Mouse (Mus musculus): Measurements from ENCODE around the gene Vmac.

Vmac gene

DNA sequence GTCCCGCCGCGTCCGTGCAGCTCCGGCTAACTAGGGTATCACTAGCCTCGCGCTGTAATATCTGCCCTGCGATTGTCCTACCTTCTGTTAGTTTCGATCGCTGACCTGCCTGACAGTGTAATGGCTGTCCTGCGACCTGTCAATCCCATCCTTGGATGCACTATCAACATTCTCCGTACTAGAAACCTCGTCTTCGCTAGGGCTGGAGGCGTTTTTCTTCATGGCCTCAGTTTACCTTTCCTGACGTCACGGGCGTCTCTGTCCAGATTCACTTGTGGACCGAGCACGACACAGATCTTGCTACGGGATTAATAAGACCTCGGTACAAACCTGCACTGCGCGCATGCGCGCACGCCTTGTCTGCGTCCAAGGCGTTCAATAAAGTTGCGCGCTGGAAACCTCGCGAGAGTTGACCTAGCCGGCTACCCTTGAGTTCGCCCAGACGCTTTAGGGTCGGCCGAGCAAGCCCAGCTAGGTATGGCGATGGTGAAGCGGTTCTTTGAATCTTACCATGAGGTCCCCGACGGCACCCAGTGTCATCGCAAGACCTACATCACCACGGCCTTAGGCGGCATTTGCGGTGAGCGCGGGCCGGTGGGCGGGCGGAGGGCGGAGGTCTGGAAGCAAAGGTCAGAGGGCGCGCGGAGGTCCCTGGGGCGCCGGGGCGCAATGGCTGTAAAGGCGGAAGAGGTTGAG lies at the start of gene Vmac, which contains the start of gene Ndufa11:
Gene Vmac, minus strand, starts transcription at position 660 of the 696 bp plus-strand sequence.
Gene Ndufa11, plus strand, starts transcription at position 405 of the 696 bp plus-strand sequence.
- in situ Hi-C loops (cut with MboI, MseI) = no loop called here

DNA sequence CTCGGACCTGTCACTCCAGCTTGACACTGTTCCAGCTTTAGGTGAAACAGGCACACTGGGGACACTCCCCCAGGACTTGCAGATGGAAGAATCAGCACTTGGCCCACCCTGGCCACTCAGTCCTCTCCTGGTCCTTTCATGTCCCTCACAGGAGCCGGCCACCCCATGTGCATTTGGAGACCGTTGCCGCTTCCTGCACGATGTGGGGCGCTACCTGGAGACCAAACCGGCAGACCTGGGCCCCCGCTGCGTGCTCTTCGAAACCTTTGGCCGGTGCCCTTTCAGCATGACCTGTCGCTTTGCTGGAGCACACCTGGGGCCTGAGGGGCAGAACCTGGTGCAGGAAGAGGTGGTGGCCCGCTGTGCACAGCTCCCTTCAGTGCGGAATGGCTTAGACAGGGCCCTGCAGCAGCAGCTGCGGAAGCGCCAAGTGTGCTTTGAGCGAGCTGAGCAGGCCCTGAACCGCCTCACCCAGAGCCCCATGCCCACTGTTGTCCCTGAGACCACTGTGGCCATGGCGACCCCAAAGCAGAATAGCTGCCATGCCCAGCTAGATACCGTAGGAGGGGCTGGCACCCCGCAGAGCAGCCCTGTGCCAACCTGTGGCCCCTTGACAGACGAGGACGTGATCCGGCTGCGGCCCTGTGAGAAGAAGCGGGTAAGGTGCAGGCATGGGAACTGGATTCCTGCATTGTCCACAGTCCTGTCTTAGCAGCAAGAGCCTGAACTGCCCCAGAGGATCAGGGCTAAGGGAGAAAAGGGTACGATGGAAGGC lies 49.0 kb upstream of the Vmac start:
- in situ Hi-C loops (cut with MboI, MseI) = no loop called here

DNA sequence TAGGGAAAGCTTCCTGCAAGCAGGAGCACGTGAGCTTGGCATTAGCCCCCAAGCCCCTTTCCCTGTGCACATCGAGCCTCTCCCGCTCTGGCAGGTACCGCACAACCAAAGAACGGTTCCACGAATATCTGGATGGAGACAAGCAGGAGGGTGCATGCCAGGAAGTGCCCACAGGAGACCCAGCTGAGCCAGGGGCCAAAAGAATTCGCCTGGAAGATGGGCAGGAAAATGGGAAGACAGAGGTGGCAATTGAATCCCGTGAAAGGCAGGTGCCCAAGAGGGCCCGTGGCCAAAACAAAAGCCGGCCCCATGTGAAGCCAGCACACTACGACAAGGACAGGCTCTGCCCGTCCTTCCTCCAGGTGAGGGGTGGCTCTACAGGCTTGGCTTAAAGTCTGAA lies 47.6 kb upstream of the Vmac start:
- in situ Hi-C loops (cut with MboI, MseI) = no loop called here

DNA sequence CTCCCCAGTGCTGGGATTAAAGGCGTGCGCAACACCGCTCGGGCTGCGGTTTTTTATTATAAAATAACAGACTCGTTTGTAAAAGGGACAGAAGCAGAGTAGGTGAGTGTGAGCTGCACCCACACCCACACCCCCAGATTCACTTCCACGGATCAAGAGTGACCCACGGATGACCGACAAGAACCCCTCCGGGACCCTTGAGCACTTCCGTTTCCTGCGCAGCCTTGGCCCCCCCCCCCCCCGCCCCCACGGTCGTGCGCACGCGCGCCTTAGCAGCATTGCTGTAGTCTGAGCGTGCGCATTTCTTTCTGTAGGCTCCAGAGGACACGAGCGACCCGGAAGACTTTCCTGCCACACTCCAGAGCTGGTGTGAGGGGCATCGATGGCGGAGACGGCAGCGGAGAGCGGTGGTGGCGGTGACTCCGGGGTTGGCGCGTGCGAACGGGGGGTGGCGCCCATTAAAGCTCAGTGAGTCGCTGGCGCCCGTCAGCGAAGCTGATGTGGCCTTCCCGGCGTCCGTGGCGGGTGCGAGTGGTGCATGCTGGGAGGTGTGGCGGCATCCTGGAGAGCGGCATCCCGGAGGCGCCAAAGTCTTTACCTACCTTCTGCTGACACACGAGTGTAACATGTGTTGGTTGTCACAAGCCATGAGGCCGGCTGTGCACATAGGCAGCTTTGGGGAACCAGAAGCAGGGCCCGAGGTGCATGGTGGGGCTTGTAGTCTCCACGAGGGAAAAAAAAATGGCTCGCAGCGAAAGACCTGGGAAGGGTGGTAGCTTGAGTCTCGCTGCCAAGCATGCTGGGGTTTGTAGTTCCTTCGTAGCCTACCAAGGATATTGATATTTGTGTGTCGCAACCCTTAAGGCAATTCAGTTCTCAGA lies 46.9 kb upstream of the Vmac start, which contains the start of gene Dus3l:
Gene Dus3l, plus strand, starts transcription at position 284 of the 881 bp plus-strand sequence.
- in situ Hi-C loops (cut with MboI, MseI) = no loop called here

DNA sequence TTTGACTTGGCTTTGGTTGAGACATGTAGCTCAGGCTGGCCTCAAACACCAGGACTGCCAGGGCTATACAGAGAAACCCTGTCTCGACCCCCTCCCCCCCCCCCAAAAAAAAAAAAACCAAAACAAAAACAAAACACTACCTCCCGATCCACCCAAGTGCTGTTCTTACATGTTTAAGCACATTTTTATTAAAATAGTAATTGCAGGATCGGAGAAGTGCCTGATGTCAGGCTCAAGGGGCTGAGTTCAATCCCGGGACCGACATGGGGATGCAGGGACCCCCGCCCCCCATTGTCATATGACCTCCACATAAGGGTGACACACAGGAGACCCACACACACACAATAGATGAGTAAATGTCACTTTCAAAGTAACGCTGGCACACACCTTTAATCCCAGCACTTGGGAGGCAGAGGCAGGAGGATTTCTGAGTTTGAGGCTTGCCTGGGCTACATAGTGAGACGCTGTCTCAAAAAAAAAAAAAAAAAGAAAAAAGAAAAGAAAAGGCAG lies 46.0 kb upstream of the Vmac start:
- in situ Hi-C loops (cut with MboI, MseI) = no loop called here

DNA sequence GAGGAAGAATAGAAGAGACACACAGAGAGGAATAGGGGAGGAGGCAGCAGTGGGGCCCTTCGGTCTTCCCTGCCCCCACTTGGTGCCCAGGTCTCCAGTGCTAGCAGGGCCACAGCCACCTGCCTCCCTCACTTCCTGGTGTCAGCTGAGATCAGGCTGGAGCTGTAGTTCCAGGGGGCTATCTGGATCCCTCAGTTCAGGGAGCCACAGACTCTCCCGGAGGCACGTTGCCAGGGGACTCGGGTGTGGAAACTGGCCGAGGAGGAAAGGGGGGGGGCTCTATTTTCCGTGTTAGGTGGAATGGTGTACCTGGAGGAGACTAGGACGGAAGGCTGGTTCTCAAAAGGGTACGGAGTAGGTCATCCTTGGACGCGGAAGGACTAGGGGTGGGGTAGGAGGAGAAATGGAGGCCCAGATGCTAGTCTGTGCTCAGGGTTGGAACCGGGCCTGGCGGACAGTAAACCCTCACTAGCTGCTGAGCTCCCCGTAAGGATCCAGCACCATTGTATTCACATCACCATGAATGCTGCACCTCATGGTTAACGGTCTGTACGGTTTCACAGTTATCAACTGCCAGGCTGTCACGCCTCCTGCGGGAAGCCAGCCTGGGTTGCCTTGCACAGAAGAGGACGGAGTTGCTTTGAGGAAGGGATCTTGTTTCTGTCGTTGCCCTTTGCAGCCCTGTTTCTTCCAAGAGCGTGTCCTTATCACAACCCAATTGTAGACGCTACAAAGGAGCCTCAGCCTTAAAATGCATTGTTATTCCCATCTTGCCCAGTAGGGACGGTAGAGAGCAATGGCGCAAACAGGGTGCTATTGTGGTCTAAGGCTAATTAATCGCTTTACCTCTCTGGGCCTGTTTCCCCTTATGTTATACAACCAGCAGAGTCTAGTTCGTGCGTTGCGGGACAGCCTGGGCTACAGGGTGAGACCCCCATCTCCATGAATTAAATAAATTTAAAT lies 45.2 kb upstream of the Vmac start:
- in situ Hi-C loops (cut with MboI, MseI) = no loop called here

DNA sequence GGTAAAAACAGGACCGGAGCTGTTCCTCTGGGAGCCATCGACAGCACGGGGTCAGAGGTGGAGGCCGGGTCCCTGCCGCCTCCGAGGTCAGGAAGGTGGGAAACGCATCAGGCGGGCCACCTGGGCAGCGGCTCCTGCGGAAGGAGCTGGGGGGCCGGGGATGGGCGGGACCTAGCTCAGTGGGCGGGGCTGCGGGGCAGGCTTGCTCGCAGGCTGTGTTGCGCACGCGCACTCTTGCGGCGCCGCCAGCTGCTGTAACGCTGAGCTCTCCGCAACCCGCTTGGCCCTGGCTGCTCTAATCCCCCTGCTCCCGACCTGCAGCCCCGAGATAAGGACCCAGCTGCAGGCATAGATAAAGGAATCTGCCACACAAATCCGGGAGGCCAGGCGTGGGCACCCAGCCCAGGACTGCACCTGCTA lies 44.2 kb upstream of the Vmac start:
- in situ Hi-C loops (cut with MboI, MseI) = no loop called here

DNA sequence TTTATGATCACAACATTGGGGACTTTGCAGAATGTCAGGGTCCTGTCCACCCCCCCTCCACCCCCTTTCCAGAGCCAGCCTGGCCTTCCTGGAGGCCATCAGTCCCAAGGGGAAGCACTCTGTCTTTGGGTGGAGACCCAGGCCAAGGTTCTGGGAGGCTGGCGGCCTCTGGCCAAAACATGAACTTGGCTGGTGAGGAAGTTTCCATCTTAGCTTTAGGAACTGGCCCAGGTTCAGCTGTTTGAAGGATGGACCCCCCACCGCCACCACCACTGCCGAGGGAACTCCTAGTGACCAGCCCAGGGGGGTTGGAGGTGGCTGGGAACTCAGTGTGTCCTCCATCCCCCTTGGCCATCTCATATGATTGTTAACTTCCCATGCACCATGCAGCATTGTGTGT lies 43.3 kb upstream of the Vmac start:
- in situ Hi-C loops (cut with MboI, MseI) = no loop called here

DNA sequence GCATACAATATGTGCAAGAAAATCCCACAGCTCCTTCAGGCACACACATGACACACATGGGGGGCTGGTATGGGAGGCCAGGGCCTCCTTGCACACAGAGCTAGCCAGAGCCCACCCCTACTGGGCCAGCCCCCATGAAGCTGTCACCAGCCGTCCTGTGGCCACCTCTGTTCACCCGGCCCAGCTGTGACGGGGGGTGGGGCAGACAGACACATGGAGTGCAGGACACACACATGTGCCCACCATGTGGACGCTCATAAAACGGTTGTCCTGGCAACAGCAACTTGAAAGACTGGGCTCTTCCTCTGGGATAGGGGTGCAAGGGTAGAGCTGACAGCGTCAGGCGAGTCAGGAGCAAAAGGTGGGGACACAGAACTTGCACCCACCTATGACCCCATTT lies 41.4 kb upstream of the Vmac start:
- in situ Hi-C loops (cut with MboI, MseI) = no loop called here

DNA sequence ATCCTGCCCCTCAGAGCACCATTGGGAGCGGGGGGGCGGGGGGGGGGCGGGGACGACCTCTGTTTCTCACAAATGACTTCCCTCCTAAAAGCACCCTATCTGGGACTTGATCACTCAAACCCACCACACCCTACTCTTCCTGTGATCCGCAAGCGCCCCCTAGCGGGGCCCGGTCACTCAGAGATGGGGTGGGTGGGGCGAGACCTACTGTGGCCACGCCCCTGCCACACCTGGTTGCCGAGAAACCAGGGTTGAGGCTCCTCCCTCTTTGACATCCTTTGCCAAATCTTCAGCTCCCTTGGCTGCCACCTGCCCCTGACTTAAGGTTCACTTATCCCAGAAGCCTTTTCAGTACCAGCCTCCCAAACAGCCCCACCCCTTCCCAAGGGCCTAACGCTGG lies 40.3 kb upstream of the Vmac start:
- in situ Hi-C loops (cut with MboI, MseI) = no loop called here

DNA sequence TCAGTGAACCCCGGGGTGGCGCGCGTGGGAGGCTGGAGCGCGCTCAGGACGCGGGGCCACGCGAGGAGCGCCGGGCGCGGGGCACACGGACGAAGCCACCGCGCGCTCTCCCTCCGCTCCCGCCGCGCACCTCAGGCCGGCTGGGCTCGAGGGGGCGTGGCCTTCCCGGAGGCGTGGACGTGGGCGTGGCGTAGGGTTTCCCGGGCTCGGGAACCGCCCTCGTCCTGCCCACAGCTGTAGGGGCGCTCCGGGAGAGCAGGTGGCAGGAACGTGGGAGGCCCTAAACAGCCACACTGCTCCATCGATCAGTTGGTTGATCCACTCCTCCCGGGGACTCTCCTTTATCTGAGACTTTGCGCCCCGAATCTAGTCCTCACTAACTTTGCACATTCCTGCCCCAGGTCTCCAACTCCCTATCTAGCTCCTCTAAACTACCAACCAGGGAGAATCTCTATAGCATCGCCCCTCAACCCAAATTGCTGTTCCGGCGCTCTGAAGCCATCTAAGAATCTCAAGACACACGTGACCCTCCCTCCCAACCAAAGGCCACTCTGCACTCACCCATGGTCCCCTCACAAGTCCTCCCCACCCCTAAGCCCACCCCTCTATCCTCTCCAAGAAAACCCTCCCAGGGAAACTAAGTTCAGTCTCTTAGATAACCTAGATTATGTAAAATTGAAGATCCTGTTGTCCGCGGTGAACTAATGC lies 39.7 kb upstream of the Vmac start, which contains the start of gene Nrtn:
Gene Nrtn, minus strand, starts transcription at position 115 of the 708 bp plus-strand sequence.
- in situ Hi-C loops (cut with MboI, MseI) = no loop called here

DNA sequence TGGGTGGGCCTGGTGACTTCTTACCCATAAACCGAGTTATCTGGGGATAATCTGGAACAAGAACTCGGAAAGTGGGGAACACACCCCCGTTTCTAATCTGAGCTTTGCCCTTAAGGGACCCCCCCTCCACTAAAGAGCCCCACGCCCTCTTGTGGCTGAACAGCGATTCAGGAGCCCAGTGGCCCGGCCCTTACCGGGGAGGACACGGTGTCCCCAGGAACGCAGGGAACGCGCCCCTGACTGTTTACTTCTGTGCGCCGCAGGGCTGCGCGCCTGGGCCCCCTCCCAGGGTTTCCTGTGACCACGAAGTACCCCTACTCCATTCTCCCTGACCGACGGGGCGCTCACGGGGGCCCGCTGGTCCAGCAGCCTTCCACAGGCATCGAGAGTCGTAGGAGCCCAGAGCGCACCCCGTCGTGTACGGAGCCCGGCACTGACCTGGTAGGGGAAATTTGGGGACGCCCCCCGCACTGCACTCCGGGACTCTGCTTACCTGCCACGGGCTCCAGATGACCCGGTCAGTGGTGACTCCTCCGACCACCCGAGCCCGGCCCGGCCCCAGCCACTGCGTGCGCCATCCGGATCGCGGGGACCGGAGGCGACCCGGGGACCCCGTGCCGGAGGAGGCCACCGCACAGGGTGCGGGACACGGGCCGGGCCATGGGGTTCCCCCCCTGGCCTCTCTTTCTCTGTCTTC lies 39.0 kb upstream of the Vmac start:
- in situ Hi-C loops (cut with MboI, MseI) = no loop called here

DNA sequence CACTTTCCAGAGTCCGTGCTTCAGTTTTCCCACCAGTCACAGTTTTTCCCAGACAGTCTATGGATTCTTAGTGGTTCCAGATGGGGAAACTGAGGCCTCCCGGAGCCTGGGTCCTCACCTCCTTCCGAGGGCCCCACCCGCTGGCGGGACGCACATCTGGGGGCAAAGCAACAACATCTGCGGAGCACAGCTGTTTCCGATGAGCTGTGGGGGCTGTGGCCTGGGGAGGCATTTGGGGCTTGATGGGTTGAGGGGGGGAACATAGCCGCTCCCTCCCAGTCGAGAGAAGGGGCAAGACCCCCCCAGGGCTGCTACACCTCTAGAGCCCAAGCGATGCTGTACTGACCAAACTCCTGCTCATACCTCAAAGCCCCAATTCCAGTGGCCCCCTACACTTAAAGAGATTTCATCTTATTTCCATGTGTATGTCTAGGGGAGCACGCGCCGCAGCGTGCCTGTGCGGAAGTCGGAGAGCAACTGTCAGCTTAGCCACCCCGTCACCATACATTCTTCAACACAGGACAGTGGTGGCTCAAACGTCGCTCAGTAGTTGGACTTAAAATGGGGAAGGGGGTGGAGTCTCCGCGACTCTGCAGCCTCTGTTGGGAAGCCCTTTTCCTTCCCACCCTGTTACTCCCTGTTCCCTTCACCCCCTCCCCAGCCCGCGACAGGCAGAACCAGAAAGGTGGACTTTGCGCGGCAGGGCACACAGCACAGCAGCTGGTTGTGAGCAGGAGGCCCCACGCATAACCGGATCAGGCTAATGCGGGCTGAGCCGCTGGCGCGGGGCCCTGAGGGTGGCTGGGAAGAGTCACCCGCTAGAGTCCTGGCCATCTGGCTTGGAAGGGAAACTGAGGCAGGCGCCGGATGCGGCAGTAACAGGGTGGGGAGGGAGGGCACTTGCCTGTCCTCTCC lies 36.7 kb upstream of the Vmac start:
- in situ Hi-C loops (cut with MboI, MseI) = no loop called here

DNA sequence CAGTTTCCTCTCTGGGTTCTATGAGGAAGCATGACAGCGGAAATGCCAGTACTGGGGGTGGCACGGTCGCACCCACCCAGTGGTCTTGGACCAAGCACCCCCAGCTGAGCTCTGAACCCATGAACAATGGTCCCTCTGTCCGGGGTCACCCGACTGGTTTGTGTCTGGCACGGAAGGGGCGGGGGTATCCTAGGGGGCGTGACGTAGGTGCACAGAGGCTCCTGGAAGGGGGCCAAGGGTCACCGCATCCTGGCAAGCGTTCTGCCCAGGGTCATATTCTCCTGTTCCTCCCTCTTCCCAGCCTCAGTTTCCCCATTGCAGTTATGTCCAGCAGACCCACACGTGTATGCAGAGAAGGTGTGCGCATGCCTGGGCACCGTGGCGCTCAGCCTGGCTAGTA lies 35.6 kb upstream of the Vmac start:
- in situ Hi-C loops (cut with MboI, MseI) = no loop called here

DNA sequence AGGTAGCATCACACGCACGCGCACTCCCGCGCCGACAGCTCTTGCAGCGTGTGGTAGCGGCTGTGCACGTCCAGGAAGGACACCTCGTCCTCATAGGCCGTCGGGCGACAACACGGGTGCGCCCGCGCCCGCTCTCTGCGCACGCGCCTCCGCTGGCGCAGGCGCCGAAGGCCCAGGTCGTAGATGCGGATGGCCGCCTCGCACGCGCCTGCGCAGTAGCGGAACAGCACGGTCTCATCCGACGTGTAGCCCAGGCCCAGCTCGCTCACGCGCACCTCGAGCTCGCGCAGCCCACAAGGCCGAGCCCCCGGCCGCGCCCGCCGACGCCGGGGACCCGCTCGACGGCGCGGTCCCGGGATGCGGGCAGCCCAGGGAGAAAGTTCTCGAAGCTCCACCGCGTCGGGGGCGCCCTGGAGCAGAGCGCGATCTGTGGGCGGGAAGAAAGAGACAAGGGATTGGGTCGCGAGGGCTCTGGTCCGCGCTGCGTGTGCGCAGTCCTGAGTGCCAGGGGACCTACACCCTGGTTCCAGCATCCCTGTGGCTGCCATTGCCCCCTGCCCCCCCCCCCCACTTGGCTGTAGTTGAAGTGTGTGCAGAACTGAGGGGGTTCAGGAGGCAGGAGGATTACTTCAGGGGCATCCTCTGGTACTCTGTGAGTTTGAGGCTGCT lies 33.7 kb upstream of the Vmac start:
- in situ Hi-C loops (cut with MboI, MseI) = no loop called here

DNA sequence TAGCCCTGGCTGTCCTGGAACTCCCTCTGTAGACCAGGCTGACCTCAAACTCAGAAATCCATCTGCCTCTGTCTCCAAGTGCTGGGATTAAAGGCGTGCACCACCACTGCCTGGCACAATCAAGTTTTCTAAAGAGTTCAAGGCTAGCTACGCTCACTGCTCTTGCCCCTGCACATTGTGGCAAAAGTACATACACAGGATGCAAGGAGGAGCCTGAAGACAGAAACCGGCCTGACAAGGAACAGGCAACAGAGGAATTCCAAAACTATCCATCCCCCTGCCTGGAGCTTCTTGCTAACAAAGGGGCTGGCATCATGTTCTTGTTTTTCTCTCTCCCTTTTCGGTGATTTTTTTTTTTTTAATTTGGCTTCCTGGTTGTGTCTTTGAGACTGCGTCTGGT lies 26.4 kb upstream of the Vmac start:
- in situ Hi-C loops (cut with MboI, MseI) = no loop called here

DNA sequence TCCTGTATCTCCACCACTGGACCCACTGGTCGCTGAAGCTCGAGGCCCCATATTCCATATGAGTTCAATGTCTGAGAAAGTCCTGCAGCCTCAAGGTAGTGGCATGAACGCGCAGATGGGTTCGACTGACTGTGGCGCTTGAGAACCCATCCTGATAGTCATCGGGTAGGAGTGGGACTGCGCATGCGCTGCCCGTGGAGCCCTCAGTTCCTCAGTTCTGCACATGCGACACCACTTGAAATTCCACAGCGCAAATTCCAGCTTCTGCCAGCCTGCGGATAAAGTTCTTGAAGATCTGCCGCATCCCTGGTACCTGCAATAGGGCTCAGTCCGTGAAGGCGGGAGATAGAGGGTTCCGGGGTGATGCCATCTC lies 23.0 kb upstream of the Vmac start:
- in situ Hi-C loops (cut with MboI, MseI) = no loop called here

Measured in T-helper 1 cell (primary cell).